Mouse (Mus musculus) intestine, embryonic 15.5 days (tissue): ENCODE results near the gene B230219D22Rik. TPM values are rescaled to one million over a fixed set of nuclear protein-coding genes. Genes with fewer than 3 reads are reported as not detected.
A peak's percentile ranks its signal among the peaks of the same experiment; 100 is the strongest.
"Not testable (repeated sequence)": the region's sequence is repeated elsewhere in the genome, so short reads cannot be mapped to it uniquely, and the experiment has no call there.

Source experiments
- ATAC-seq: fragments of 200-750 bp; cut with Nextera tagmentation; 2 replicates; pipeline ENCODE4 v1.8.0; 2017; ENCODE audit warnings: moderate TSS enrichment, moderate library complexity
- H3K27ac ChIP-seq: fragments of 300-500 bp; sonication (generic); 2 replicates; pipeline ENCODE4 v1.5.1; 2015; ENCODE audit warnings: mild to moderate bottlenecking, inconsistent platforms
- H3K27me3 ChIP-seq: fragments of 300-500 bp; sonication (generic); replicated peaks from 2 replicates; pipeline ENCODE4 v1.6.1; 2015; ENCODE audit warnings: inconsistent platforms
- H3K36me3 ChIP-seq: fragments of 300-500 bp; sonication (generic); 2 replicates; pipeline ENCODE4 v1.6.1; 2015; ENCODE audit warnings: inconsistent platforms
- H3K4me1 ChIP-seq: fragments of 300-500 bp; sonication (generic); replicated peaks from 2 replicates; pipeline ENCODE4 v1.6.1; 2015; ENCODE audit warnings: inconsistent platforms
- H3K4me2 ChIP-seq: fragments of 300-500 bp; sonication (generic); replicated peaks from 2 replicates; pipeline ENCODE4 v1.6.1; 2015; ENCODE audit warnings: mild to moderate bottlenecking, inconsistent platforms
- H3K4me3 ChIP-seq: fragments of 300-500 bp; sonication (generic); replicated peaks from 2 replicates; pipeline ENCODE4 v1.5.1; 2015; ENCODE audit warnings: inconsistent platforms
- H3K9ac ChIP-seq: fragments of 300-500 bp; sonication (generic); 2 replicates; pipeline ENCODE4 v1.6.1; 2015; ENCODE audit warnings: inconsistent platforms
- H3K9me3 ChIP-seq: fragments of 300-500 bp; sonication (generic); 2 replicates; pipeline ENCODE4 v1.6.1; 2016; ENCODE audit warnings: inconsistent platforms
- WGBS: fragments of 180-500 bp; shearing (Covaris S2); methylation state at CpG from one replicate; pipeline ENCODE4 v1.1.7; 2015; 5-methylcytosine and 5-hydroxymethylcytosine counted together
- polyA plus RNA-seq: library from polyadenylated mRNA; unstranded; fragments of >200 nt; fragmentation: Nextera tagmentation; extraction: Ambion mirVana; gene quantifications from 2 replicates; pipeline ENCODE4 v1.2.1, GENCODE M21; 2015

The B230219D22Rik gene
- polyA plus RNA-seq, 1 experiment from 2014 or later: 46.2 TPM

DNA sequence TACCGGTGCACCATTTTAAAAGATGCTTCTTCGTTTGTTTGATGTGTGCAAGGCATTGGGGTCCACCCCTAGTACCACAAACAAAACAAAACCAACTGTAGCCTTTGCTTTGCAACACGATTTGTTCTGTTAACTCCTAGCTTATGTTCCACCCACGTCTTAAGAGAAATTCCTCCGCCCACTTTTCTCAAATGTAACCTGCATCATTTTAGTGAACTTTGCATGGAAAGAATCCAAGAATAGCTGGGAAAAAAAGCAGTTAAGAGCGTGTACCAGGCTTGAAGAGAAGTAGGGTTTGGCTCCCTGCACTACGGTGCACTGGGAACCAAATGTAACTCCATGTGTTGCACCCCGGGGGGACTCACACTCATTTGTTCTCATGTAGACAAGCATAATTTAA is 1.2 kb downstream of the B230219D22Rik start:
- Histone ChIP-seq H3K36me3 (peaks cover 3% of the 10 kb centered on the region; the same call in 1 of the 2 replicates), H3K4me2 (peak overlapping the region; percentile 75), H3K9me3 (no peaks in the 10 kb centered on the region), H3K27me3 (no peaks in the 10 kb centered on the region), H3K9ac (peak overlapping the region; percentile 100), H3K4me1 (0 out of 2 replicates have a peak, but pooled peaks cover 7% of the 10 kb centered on the region), H3K4me3 (peak overlapping the region; percentile 100), H3K27ac (no peak overlapping the region)
- 10% methylated on average over 8 of the region's 8 CpGs for WGBS
- ATAC-seq: no peak

DNA sequence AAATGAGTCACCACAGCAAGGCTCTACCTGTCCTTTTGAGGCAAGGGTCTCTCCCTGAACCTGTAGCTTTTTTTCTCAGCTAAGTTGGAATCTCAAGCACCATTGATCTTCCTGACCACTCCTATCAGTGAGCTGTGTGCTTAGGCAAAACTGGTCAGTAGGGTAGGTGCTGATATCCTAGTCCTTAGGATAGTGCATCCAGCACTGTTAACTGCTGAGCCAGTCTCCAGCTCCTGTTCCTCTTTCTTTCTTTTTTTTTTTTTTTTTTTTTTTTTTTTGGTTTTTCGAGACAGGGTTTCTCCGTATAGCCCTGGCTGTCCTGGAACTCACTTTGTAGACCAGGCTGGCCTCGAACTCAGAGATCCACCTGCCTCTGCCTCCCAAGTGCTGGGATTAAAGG is 3.1 kb downstream of the B230219D22Rik start:
- ATAC-seq, H3K4me2 ChIP-seq, H3K9me3 ChIP-seq, H3K27ac ChIP-seq, H3K27me3 ChIP-seq, H3K4me3 ChIP-seq, H3K9ac ChIP-seq, H3K4me1 ChIP-seq: not testable (repeated sequence)
- peaks cover 15% of the 10 kb centered on the region for H3K36me3 ChIP-seq
- 76% methylated on average over 2 of the region's 3 CpGs for WGBS

DNA sequence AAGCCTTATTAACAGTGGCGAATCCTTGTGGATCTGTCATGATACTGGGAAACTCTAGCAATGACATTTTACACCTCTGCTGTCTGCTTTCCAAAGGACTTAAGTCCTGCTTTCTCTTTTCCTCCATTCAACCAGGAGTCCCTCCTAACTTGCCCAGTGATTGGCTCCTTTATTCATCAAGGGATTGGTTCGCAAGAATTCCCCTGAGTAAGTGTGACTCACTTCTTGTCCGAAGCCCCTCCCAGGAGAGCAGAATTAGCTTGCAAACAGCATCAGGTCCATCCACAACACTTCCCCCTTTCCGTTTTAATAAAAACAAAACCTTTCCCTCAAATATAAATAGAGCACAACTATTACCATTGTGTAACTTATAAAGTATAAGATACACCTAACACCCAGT is 11.4 kb downstream of the B230219D22Rik start:
- Histone ChIP-seq H3K4me3 (no peak overlapping the region), H3K27me3 (no peaks in the 10 kb centered on the region), H3K27ac (no peak overlapping the region), H3K36me3 (peaks cover 25% of the 10 kb centered on the region), H3K9ac (no peak overlapping the region), H3K4me1 (no peaks in the 10 kb centered on the region), H3K9me3 (no peaks in the 10 kb centered on the region), H3K4me2 (no peak overlapping the region)
- ATAC-seq: no peak
- WGBS: 88% methylated on average over 4 of the region's 4 CpGs

DNA sequence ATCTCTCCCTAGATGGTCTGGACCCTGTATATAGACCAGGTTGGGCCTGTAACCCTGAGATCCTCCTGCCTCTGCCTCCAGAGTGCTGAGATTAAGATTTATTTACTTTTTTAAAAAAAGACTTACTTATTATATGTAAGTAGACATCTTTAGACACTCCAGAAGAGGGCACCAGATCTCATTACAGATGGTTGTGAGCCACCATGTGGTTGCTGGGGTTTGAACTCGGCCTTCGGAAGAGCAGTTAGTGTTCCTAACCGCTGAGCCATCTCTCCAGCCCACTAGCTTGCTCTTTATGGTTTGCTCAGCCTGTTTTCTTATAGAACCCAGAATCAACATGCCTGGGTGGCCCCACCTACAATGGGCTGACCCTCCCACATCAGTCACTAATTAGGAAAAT is 19.9 kb downstream of the B230219D22Rik start:
- Histone ChIP-seq H3K9ac (no peak overlapping the region), H3K4me1 (0 out of 2 replicates have a peak, but pooled peaks cover 3% of the 10 kb centered on the region), H3K4me2 (no peak overlapping the region), H3K4me3 (no peak overlapping the region), H3K9me3 (no peaks in the 10 kb centered on the region), H3K36me3 (0 out of 2 replicates have a peak, but pooled peaks cover 2% of the 10 kb centered on the region), H3K27me3 (no peaks in the 10 kb centered on the region), H3K27ac (no peak overlapping the region)
- 90% methylated on average over 3 of the region's 3 CpGs for WGBS
- ATAC-seq: no peak

DNA sequence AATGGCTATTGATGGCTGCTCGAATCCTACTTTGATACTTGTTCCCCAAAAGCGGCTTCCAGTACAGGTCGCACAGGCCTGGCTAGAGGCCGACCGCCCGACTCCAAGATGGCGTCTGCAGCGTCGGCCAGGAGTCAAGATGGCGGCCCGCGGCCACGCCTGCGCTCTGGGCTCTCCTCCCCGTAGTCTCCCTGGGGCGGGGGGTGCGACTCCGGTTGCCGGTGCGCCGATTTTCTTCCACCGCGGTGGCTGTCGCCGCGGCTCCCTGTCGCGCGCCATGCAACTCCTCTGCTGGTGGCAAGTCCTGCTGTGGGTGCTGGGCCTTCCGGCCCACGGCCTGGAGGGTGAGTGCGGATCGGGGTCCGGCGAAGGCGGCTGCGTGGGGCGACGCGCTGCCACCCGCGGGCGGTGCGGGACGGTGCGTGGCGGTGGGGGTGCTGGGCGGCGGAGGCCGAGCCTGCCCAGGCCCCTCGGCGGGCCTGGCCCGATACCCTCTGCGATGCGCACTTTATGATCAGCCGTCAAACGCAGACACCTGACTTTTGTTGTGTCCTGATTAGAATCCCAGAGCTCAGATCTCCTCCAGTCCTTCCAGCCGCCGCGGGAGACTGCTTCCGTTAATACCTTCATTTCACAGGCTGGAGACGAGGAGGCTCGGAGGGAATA is 21.7 kb downstream of the B230219D22Rik start, which contains the start of gene Txndc15:
Txndc15 (plus strand) TSS at position 150 of the 666 bp plus-strand sequence.
- Histone ChIP-seq H3K9ac (peak within 1 kb of the TSS; percentile 95), H3K27me3 (no peaks in the 10 kb centered on the region), H3K4me2 (peak within 1 kb of the TSS; percentile 71), H3K27ac (peak within 1 kb of the TSS; percentile 82), H3K4me1 (0 out of 2 replicates have a peak, but pooled peaks cover 3% of the 10 kb centered on the region), H3K36me3 (peaks cover 7% of the 10 kb centered on the region), H3K9me3 (no peaks in the 10 kb centered on the region), H3K4me3 (peak within 1 kb of the TSS; percentile 95)
- under 1% methylated on average over 61 of the region's 63 CpGs for WGBS
- ATAC-seq: peak; percentile 97

DNA sequence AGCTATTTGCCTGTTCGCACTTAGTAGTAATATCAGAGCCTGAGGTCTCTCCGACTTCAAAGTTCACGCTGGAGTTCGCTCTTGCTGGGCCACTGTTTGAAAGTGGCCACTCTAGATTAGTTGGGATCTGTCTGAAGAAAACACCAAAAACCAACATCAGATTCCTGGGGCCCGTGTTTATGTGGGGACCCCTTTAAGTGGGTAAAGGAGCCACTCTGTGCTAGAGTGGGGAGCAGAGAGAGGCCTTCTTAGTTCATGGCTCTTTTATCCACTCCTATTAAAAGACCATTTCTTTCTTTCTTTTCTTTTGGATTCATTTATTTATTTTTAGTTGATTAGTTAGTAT is 22.2 kb downstream of the B230219D22Rik start:
- H3K4me3 ChIP-seq: peak overlapping the region; percentile 95
- H3K27ac ChIP-seq: peak overlapping the region; percentile 82
- H3K9ac ChIP-seq: peak overlapping the region; percentile 95
- 0 out of 2 replicates have a peak, but pooled peaks cover 3% of the 10 kb centered on the region for H3K4me1 ChIP-seq
- no peaks in the 10 kb centered on the region for H3K9me3 ChIP-seq
- H3K36me3 ChIP-seq: peaks cover 12% of the 10 kb centered on the region
- peak overlapping the region; percentile 71 for H3K4me2 ChIP-seq
- peak; percentile 1; the same call in 1 of the 2 replicates for ATAC-seq
- 11% methylated on average over 5 of the region's 5 CpGs for WGBS
- no peaks in the 10 kb centered on the region for H3K27me3 ChIP-seq

DNA sequence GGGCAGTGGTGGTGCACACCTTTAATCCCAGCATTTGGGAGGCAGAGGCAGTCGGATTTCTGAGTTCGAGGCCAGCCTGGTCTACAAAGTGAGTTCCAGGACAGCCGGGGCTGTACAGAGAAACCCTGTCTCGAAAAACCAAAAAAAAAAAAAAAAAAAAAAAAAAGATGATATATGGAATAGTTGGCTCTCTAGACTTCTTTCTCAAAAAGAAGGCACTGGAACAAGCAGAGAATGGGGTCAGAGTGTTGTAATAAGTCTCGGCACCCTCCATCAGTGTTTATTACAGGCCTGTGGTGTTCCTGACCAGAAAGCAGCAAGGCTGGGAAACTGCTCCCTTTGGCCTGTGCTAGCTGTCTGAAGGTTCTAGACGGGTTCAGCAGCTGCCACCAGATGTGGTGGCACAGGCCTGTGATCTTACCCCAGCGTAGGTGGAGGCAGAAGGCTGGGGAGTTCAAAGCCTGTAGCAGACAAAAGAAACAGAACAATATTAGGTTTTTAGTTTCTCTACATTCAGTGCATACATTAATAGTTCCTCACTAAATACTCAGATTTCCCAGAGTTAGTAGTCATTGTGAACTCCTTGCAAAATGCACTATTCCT is 23.1 kb downstream of the B230219D22Rik start:
- WGBS: 80% methylated on average over 7 of the region's 7 CpGs
- Histone ChIP-seq H3K27ac (no peak overlapping the region), H3K9me3 (no peaks in the 10 kb centered on the region), H3K36me3 (peaks cover 16% of the 10 kb centered on the region), H3K4me3 (no peak overlapping the region; the same call in 1 of the 2 replicates), H3K4me2 (no peak overlapping the region), H3K4me1 (0 out of 2 replicates have a peak, but pooled peaks cover 3% of the 10 kb centered on the region), H3K9ac (no peak overlapping the region), H3K27me3 (no peaks in the 10 kb centered on the region)
- no peak for ATAC-seq

DNA sequence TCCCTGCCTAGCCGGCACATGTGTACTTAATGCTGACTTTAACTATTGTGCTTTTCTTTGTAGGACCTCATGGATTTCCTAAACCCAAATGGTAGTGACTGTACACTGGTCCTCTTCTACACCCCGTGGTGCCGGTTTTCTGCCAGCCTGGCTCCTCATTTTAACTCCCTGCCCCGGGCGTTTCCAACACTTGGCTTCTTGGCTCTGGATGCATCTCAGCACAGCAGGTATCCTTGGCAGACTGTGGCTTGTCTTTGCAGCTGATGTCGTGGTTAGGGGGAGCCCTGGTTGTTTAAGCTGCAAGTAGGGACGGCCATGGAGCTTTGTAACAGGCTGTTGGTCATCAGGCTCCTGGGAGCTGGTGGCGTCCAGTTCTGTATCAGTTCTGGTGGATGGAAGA is 28.6 kb downstream of the B230219D22Rik start:
- H3K4me3 ChIP-seq: no peak overlapping the region
- no peak overlapping the region for H3K27ac ChIP-seq
- ATAC-seq: no peak
- 79% methylated on average over 8 of the region's 8 CpGs for WGBS
- no peak overlapping the region for H3K9ac ChIP-seq
- H3K36me3 ChIP-seq: peaks cover 20% of the 10 kb centered on the region
- no peak overlapping the region for H3K4me2 ChIP-seq
- H3K4me1 ChIP-seq: no peaks in the 10 kb centered on the region
- no peaks in the 10 kb centered on the region for H3K9me3 ChIP-seq
- no peaks in the 10 kb centered on the region for H3K27me3 ChIP-seq

DNA sequence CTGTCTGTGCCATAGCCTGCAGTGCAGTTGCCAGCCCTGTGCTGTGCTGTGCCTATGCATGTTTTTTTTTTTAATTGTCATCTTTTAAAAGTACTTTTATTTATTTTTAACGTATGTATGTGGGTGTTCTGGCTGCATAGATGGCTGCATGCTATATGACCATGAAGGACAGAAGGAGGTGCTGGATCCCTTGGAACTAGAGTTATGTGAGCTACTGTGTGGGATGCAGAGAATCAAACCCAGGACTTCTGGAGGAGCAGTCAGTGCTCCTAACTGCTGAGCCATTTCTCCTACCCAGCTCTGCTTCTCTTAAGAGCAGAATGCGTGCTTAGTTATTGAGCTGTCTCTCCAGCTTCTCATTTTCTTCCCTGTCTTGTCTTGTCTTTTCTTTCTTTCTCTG is 29.1 kb downstream of the B230219D22Rik start:
- H3K9ac ChIP-seq: no peak overlapping the region
- H3K4me3 ChIP-seq: no peak overlapping the region
- 90% methylated on average over 2 of the region's 2 CpGs for WGBS
- H3K4me1 ChIP-seq: no peaks in the 10 kb centered on the region
- no peak overlapping the region for H3K4me2 ChIP-seq
- no peak overlapping the region for H3K27ac ChIP-seq
- no peaks in the 10 kb centered on the region for H3K27me3 ChIP-seq
- no peaks in the 10 kb centered on the region for H3K9me3 ChIP-seq
- no peak for ATAC-seq
- peaks cover 20% of the 10 kb centered on the region for H3K36me3 ChIP-seq

DNA sequence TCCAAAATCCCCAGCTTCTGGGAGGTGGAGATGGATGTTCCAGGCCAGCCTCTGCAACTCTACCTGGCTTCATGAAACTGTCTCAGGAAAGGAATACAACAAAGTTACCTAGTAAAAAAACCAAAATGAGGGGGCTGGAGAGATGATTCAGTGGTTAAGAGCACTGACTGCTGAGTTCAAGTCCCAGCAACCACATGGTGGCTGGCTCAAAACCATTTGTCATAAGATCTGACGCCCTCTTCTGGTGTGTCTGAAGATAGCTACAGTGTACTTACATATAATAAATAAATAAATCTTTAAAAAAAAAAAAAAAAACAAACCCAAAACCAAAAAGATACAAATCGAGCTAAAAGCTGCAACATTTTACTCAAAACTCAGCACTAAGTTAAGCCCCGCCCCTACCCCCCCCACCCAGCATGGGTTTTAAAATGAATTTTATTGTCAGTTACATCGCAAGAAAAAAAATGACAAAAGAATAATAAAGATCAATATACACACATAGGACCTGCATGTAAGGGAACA is 33.7 kb downstream of the B230219D22Rik start:
- Histone ChIP-seq H3K4me3 (peak overlapping the region; percentile 66), H3K36me3 (peaks cover 2% of the 10 kb centered on the region; the same call in 1 of the 2 replicates), H3K27me3 (no peaks in the 10 kb centered on the region), H3K4me1 (no peaks in the 10 kb centered on the region), H3K27ac (peak overlapping the region; percentile 99), H3K9ac (peak overlapping the region; percentile 75), H3K4me2 (peak overlapping the region; percentile 70), H3K9me3 (no peaks in the 10 kb centered on the region)
- WGBS: 4% methylated on average over 4 of the region's 4 CpGs
- ATAC-seq: no peak

DNA sequence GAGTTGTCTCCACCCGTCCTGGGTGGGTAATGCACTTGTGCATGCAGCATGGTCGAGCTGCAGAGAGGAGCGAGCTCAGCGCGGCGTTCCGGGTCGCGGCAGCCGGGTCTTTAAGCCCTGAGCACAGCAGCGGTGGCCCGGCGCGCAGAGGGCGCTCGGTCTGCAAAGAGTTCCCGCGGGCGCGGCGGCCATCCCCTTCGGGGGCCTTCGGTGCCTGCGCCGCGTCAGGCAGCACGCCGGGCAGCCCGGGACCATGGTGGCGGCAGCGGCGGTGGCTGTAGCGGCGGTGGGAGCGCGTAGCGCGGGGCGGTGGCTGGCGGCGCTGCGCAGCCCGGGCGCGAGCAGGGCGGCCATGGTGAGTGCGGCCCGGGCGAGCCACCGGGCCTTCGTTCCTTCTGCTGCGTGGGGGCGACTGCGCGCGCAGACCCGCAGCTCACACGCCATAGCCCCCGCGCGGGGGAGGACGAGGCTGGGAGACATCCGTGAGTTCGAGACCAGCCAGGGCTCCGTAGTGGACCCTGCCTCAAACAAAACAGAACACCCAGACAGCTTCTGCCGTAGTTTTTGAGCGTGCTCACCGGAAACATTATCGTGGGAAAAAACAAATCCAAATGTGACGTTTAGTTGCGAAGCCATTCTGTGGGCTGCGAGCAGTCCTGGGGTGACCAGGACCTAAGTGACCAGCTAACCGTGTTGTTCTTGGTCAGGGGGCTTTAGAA is 34.4 kb downstream of the B230219D22Rik start, which contains the start of gene Pcbd2:
Pcbd2 (plus strand) TSS at position 249 of the 719 bp plus-strand sequence.
- Histone ChIP-seq H3K4me1 (no peaks in the 10 kb centered on the region), H3K27me3 (no peaks in the 10 kb centered on the region), H3K4me2 (peak within 1 kb of the TSS; percentile 70), H3K27ac (peak within 1 kb of the TSS; percentile 99), H3K4me3 (peak within 1 kb of the TSS; percentile 66), H3K9ac (peak within 1 kb of the TSS; percentile 75), H3K9me3 (no peaks in the 10 kb centered on the region), H3K36me3 (no peaks in the 10 kb centered on the region; the same call in 1 of the 2 replicates)
- ATAC-seq: peak; percentile 91
- under 1% methylated on average over 73 of the region's 73 CpGs for WGBS

DNA sequence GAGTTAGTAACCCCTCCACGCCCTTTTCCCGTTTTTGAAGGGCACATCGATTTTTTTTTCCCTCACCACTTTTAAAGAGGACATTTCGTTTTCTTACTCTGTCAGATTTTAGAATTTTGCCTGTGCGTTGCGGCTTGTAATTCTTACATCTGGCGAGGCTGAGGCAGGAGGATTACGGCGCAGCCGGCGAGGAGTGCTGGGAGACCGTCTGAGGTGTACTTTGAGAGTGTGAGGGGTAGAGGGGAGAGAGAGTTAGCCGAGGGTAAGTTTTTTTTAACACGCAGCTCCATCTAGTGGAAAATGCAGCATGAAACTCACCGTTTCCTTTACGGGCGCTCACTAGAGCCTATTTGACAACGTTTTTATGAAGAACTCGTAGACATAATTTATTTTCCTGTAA is 34.9 kb downstream of the B230219D22Rik start:
- ATAC-seq: peak; percentile 85
- 2% methylated on average over 19 of the region's 19 CpGs for WGBS
- H3K36me3 ChIP-seq: no peaks in the 10 kb centered on the region; the same call in 1 of the 2 replicates
- peak overlapping the region; percentile 75 for H3K9ac ChIP-seq
- no peaks in the 10 kb centered on the region for H3K4me1 ChIP-seq
- H3K27ac ChIP-seq: peak overlapping the region; percentile 99
- no peaks in the 10 kb centered on the region for H3K27me3 ChIP-seq
- peak overlapping the region; percentile 66 for H3K4me3 ChIP-seq
- no peaks in the 10 kb centered on the region for H3K9me3 ChIP-seq
- H3K4me2 ChIP-seq: peak overlapping the region; percentile 70
